Mouse (Mus musculus) adrenal gland, adult 18-20 months (tissue): ENCODE measurements around the gene Dync2li1. TPM values are rescaled to one million over a fixed set of nuclear protein-coding genes. Genes with fewer than 3 reads are reported as not detected.

Experiments
- DNase-seq, 2 experiments: peaks; one replicate each; pipeline ENCODE4 v3.0.0; 2021 to 2022; ENCODE audit warnings: low spot score in 2 of 2
- long read RNA-seq, 2 experiments: library from polyadenylated mRNA; stranded (forward); transcript quantifications; one replicate each; pipeline ENCODE4 v2.0.0; 2021
- total RNA-seq, 2 experiments: library from RNA; stranded (reverse); gene quantifications; 1 replicate in 1 of 2; 2 replicates in 1 of 2; pipeline ENCODE4 v1.2.3; 2021

Dync2li1 gene
- 10 to 100 TPM; 22.5 to 28.0 TPM for total RNA-seq
- long read RNA-seq, experiment 1, transcript Dync2li1-201 (13 exons, 1,354 nt), result major isoform, 16 of 17 reads
- long read RNA-seq, experiment 1, partial matches to known transcripts, result 0 of 17 reads
- long read RNA-seq, experiment 1, other reads (novel, unspliced or antisense), result 1 of 17 reads
- long read RNA-seq, experiment 2, transcript Dync2li1-201 (13 exons, 1,354 nt), result major isoform, 45 of 50 reads
- long read RNA-seq, experiment 2, partial matches to known transcripts, result 1 of 50 reads
- long read RNA-seq, experiment 2, other reads (novel, unspliced or antisense), result 4 of 50 reads

DNA sequence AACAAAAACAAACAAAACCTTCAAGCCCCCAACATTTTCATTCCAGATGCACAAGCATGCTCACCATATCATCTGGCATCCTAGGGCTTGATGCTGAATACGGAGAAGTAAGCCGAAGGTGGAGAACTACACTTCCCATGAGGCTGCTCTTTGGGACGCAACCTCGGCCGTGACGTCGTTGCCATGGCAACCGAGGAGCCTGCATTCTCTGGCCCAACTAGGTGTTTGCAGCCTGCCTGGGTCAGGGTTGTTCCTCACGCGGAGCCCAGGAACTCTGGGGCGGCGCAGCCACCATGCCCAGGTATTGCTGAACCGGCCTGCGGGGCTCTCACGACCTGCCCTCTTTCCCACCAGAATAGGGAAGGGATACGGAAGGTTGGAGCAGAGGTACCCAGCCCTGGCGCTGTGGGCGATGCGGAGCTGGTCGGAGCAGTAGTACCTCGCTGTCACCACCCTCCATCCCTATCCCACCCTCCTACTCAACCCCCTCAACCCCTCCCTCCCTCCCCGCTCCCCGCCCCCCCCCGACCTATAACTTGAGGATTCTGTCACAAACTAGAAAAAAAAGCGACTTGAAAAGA, at the start of gene Dync2li1:
Gene Dync2li1, plus strand, starts transcription at position 221 of the 581 bp plus-strand sequence.
- peak; percentile 78 for DNase-seq

DNA sequence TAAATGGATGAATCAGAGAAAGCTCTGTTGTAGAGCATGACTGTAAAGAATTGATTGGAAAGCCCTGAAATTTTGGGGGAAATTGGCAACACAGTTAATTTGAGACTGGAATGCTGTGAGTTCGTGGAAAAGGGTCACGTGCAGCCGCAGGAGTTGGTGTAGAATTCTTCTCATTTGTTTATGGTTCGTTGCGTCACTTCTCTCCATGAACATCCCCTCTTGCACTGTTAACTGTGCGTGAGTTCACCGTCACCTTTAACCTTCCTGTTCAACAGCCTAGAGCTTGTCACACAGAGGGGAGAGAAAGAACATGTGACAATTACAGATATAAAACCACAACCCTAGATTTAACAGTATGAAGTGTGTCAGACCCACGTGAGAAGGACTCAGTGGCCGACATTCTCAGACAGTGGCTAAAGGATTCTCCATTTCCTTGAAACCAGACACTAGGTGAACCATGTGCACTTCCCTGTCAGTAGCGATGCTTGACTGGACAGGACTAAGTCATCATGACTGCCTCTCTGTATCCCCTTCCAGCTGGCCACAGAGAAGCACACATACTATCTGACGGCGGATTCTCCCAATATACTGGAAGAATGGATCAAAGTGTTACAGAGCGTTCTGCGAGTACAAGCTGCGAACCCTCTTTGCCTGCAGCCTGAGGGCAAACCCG, 49.5 kb upstream of the Dync2li1 start:
- no peak for DNase-seq

DNA sequence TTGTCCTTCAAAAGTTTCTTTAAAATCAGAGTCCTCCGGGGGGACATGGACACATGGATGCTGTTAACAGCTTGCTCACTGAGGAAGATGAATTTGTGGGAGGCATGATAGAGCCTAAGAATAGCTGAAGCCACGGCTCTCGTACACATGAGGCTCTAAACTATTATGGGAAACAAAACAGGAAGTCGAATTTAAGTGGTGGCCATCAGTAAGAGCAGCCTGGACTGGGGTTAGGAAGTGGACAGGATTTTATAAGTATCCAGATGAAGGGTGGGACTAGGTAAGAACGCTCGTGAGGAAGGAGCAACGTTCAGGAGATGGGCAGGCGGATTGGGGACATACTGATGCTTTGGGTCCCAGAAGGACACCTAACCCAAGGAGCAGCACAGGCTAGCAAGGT, 47.0 kb upstream of the Dync2li1 start:
- DNase-seq, result no peak

DNA sequence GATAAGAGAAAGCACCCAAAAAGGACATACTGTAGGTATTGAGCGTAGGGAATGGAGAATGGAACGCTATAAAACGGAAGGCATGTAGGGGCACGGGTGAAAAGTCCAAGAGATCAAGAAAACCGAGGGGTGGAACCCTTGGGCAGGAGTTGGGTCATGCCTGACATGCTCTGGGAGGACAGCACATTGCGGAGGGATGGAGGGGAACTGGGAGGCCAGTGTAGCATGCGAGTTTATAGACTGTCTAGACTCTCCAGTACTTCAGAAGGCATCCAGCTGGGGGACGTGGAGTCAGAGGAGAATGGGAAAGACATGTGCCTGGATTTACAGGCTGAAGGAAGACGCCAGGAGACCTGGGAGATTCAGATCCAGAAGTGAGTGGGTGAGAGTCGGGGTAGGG, 46.5 kb upstream of the Dync2li1 start:
- no peak for DNase-seq

DNA sequence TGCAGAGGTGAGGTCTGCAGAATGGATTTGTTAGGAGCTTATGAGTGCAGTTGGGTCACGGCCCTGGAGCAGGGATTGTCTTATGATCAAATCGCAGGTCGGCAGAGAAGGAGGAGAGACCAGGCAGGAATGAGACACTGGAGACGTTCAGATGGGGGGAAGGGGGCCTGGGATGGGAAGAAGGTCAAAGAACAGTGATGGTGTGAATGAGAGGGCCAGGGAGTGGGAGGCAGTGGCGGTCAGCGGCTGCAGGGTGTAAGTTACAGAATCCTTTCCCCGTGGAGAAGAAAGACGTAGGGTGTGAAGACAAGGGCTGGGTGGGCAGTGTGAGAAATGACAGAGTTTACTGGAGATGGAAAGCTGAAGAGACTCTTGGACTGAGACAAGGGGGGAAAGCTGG, 45.5 kb upstream of the Dync2li1 start:
- DNase-seq, result no peak

DNA sequence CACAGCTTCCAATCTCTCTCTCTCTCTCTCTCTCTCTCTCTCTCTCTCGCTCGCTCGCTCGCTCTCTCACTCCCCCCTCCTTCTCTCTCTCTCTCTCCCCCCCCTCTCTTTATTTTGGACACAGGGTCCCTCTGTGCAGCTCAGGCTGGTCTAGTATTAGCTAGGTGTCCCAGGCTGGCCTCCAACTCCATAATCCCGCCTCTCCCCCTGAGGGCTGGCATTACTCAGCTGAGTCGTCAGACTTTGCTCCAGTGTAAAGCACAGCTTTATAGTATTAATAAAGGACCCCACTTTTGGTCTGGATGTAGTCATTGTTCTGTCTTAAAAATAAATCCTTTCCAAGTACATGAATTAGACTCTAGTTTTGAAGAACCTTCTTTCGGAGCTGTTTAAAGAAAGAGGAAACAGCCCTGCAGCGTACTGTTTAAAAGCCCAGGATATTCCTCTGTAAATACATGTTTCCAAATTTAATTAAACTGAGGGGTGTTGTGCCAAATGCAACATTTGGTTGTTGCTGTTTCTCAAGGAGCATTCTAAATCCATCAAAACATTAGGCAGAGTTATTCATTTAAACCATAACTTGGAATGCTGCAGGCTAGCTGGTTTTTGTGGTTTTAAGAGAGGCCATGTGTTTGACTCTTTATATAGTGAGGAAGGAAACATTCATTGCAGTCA, 44.4 kb upstream of the Dync2li1 start:
- no peak for DNase-seq

DNA sequence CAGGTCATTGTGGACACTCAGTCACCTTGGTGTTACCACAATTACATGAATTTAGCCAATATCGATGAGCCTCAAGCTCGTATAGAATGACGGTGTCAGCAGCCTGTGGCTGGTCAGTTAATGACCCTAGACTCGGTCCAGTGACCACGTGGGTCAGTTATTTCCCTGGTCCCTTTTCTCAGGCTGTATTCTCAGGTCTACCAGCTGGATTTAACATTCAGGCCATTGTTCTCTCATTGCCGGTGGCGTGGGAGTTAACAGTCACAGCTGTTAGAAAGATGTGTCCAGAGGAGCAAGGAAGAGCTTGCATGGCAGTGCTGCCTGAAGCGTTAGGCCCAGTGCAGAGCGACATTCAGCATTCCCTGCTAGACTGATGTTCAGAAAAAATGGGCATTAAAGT, 42.2 kb upstream of the Dync2li1 start:
- DNase-seq, result no peak

DNA sequence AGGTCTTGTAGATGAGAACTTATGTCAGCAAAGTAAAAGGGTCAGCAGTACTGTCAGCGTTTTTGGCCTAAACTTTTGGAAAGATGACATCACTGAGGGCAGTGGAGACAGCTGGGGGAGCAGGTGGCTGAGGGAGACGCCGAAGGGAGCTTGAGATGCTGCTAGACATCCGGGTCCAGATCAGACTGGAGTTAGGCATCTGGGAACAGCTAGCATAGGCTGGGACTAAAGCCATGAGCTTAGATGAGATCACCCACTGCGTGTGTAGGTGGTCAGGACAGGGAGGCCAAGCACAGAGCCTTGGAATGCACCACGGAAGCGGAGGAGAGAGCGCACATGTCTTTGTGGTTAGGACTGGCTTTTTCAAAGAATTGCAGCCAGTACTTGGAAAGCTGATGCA, 41.2 kb upstream of the Dync2li1 start:
- no peak for DNase-seq

DNA sequence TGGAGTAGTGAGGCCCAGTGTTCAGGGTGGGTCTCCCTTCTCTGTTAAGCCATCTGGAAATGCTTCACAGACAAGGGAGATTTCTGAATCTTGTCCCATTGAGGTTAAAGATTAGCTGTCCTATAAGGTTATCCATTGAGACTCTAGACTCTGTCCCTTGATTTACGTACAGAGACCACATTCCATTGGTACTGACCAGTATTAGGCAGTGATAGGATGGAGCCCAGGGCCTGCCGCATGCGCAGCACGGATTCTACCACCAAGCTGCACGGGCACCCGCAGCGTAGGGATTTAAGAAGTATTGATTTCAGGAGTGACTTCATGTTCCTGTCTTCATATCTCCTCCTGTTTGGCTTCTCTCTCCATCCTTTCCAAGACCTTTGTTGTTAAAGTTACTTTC, 36.2 kb upstream of the Dync2li1 start:
- DNase-seq, result no peak

DNA sequence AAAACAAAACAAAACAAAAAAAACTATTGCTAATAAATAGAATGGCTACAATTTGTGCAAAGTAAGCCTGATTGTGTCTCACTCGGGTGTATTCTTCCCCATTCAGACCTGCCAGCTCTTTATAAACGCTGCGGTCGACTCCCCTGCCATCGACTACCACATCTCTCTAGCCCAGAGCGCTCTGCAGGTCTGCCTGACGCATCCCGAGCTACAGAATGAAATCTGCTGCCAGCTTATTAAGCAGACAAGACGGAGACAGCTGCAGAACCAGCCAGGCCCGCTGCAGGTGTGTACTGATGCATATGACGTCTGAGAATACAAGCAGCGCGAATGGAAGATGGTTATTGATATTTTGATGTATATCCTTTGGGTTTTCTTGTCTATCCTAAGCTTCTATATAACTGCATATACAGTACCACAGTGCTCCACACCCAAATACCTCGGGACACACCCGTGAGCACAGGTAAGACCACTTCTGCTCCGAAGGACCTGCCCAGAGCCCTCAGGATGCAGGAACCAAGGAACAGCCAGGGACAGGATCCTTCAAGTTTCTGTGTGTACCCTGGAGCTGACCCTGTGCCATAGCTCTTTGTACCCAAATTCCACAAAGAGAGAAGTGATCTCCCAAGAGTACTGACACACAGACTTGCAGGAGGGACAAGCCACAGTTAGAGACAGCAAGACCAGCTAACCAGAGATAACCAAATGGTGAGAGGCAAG, 34.7 kb upstream of the Dync2li1 start:
- DNase-seq, result no peak

DNA sequence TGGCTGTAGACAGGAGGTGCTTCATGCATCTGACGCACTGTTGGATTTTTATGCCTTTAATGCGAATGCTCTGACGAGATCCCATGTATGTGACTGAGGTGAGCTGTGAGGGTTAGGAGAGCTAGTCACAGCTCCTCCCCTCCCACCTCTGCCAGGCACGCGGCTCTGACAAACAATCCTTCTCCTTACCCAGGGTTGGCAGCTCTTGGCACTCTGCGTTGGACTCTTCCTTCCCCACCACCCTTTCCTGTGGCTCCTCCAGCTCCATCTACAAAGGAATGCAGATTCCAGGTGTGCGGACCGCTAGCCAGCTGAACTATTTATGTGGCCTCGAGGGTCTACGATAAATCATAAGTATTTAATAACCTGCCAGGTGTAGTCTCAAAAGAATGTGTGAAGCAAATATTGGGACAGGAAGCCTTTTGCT, 30.3 kb upstream of the Dync2li1 start:
- no peak for DNase-seq

DNA sequence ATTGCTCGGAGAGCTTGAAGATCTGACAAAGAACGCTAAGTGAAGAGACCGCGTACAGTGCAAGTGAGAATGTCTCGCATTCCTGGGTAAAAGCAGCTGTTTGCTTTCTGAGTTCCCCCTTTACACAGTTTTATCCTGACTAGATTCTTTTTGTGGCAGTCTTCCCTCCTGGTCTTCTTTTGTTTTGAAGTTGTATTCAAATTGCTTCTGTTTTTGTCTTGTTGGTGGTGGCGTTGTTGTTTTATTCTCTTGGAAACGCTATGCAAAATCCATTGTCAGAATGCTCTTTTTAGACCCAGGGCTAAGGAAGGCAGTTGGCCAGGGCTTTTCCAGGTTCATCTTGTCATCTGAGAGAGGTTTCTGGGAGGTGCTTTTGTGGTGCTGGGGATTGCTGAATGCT, 29.8 kb upstream of the Dync2li1 start:
- no peak for DNase-seq

DNA sequence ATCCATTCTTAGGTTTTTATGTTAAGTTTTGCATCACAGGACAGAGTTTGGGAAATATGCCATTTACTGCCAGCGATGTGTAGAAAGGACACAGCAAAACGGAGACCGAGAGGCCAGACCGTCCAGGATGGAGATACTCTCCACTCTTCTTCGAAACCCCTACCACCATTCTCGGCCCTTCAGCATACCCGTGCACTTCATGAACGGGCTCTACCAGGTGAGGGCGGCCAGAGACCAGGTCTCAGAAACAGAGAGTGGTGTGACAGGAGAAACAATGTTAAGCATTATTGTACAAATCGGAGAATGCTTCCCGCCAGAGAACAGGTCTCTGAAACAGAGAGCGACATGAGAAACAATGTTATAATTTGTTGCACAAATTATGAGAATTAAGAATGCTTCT, 28.4 kb upstream of the Dync2li1 start:
- DNase-seq, result no peak

DNA sequence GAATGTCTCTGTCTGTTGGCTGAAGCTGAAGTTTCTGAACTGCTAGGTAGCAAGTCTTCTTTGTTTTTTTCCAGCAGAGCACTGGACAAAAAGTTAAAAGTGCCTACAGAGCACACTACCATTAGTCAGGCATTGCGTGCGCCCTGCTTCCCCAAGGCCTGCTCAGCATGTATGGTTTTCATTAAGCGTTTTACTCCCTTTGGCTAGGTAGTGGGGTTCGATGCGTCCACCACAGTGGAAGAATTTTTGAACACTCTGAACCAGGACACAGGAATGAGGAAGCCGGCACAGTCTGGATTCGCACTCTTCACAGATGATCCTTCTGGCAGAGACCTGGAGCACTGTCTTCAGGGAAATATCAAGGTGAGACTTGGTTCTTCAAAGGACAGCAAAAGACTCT, 27.4 kb upstream of the Dync2li1 start:
- no peak for DNase-seq

DNA sequence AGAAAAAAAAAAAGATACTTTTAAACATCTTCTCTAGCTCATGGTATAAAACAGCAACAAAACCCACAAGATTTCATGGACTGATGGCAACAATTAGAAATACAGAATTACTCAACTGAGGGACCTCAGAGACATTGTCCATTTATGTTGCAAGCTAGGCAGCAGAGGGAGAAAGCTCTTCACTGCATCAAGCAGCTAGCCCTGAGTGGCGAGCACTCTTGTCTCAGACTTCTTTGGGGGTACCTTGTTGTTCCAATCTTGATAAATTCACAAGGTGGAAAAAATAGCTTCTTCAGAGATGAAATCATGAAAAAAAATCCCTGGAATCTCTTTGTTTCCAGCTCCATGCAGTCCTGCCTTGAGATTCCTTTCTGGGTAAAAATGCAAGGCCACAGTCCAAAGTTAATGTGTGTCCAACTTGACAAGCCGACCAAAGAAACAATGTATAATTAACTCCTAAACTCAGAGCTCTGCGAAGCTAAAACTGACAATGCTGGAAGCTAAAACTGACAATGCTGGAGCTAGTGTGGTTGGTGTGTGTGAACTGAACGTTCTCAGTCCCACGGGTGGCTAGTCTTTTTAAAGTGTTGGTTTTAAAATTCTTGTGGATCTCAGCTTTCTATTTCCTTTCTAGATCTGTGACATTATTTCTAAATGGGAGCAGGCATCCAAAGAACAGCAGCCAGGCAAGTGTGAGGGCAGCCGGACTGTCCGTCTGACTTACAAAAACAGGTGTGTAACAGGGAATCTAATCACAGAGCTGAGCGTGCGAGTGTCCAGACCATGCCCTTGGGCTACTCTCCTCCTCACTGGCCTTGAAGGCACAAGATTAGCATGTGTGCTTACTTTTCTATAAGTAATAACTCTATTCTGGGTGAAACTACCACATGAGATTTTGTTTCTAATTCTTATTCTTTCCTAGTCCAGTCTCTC, 26.0 kb upstream of the Dync2li1 start:
- DNase-seq, result no peak

DNA sequence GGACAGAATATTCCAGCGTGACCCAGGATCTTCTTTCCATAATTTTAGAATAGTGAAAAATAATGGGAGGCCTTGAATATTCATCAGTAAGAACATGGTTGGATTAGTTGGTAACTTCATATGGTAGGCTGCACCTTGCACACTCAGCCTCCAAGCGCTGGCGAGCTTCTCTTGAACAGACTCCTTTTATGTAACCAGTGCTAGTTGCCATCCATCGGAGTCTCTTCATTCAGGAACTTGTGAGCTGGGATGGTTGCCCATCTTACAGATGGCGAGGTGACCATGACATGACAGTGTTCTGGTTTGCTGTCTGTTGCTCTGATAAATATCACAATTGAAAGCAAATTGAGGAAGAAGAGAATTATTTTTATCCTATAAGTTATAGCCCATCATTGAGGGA, 24.5 kb upstream of the Dync2li1 start:
- DNase-seq, result no peak

DNA sequence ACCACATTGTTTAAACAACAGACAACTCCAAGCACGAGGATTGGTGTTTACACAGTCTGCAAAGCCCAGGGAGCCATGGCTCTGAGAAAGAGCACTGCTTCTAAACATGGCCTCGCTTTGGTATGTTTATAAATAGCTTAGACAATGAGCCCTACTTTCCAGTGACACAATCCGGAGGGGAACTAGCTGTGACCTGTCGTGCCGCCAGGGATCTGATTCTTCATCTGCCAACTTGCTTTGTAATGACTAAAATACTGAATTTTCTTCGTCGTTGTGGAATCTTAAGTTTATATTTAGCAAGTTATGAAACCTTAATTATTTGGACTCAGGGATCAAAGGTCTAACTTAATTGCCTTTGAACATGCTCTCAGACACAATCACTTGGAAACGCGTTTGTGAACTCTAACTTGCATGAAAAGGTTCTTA, 23.1 kb upstream of the Dync2li1 start:
- DNase-seq, result no peak

DNA sequence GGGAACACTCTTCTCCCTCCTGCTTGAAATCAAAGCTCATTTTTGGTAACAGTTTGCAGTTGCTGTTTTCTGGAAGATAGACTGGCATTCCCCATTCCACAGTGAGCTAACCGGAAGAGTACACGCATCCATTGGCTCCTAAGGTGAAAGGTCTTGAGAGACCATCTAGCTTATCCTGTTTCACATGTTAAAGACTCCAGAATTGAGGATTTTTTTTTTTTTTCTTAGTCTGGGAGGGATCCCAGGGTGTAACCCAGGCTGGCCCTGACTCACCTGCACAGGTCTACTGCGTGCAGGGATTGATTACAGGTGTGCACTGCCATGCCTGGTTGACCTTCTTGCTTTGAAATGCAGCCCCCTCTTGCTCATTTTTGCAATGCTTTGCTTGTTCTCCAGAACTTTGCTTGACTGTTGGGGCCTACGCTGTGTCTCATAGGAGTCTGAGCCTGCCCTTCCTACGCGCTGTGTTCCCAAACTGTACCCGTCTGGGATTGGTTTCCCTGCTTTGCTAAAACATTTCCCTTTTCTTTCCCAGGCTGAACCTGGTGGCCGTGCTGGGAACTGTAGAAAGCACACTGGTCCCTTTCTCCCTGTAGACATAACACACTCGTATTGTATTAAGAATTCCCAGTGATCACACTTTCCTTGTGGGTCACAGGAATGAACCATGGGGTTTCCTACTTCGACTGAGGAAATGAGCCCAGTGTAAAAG, 22.4 kb upstream of the Dync2li1 start:
- no peak for DNase-seq

DNA sequence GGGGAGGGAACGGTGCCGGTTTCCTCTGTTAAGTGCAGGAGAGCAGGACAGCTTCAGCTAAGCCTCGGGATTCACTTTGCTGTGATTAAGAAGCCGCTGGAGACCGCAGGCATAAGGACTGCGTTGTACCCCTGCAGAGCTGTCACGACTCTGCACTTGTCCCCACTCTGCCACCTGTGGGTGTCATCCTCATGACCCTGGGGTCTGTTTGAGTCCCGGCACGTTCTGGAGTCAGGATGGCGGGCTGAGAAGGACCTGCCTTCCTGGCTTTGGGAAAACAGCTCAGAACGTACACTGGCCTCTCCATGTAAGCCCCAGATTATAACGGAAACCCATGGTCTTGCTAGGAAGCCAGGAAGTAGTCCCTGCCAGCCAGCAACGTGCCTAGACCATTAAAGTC, 19.3 kb upstream of the Dync2li1 start:
- DNase-seq, result no peak

DNA sequence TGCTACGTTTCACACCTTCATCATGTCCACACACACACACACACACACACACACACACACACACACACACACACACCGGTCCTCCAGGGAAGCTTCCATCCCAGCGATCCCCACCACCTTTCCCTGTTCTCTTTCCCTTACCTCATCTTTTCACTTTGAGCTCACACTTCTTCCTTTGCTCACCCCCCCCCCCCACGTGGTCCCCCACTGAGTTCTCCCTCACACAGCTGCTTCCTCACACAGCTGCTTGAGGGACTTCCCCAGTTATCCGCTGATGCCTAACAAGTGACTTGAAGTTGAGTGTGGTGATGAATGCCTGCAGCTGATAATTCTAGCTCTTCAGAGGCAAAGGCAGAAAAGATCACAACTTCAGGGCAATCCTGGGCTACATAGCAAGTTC, 18.7 kb upstream of the Dync2li1 start:
- DNase-seq, result no peak
